In the genomic region with DNA sequence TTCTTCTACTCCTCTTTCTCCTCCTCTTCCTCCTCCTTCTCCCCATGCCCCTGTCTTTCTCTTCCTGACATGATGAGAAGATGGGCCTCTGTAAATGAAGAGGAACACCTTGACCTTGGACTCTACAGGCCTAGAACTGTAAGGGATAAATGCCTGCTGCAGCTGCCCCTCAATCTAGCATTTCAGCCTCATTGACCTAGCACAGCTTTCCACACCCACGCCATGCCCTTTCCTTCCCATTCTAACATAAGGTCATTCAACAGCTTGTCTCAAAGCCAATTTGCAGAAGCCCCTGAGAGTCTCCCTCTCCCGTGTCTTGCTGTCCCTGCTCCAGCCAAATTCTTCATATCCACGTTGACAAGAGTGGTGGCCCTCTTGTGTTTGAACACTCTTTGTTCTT, we compare ENCODE assay signal across 23 mouse cellular contexts.
"Had no signal": no experiment of that assay in that cellular context is flagged by ENCODE, and none has a peak within 500 bp of the region (broad histone marks: within the 10 kb centered on the region; RNA-seq: fewer than 3 reads in every experiment).

No protein-coding gene starts in this region.

- H3K4me3 ChIP-seq: heart, embryonic 13.5 days; heart, embryonic 15.5 days; hindbrain, embryonic 13.5 days; hindbrain, embryonic 15.5 days; limb, embryonic 13.5 days; limb, embryonic 15.5 days; liver, embryonic 12.5 days had no signal

- H3K9me3 ChIP-seq: heart, embryonic 13.5 days; heart, embryonic 15.5 days; hindbrain, embryonic 13.5 days; hindbrain, embryonic 15.5 days; limb, embryonic 13.5 days; limb, embryonic 15.5 days; liver, embryonic 12.5 days had no signal

- H3K9ac ChIP-seq: heart, embryonic 13.5 days; heart, embryonic 15.5 days; hindbrain, embryonic 13.5 days; hindbrain, embryonic 15.5 days; limb, embryonic 13.5 days; limb, embryonic 15.5 days; liver, embryonic 12.5 days; liver, embryonic 14.5 days had no signal

- H3K27ac ChIP-seq: heart, embryonic 13.5 days; heart, embryonic 15.5 days; hindbrain, embryonic 13.5 days; hindbrain, embryonic 15.5 days; hindbrain, postnatal 0 days; limb, embryonic 13.5 days; limb, embryonic 15.5 days; liver, embryonic 12.5 days; liver, embryonic 14.5 days had no signal

- H3K36me3 ChIP-seq: heart, embryonic 13.5 days; heart, embryonic 15.5 days; hindbrain, embryonic 13.5 days; hindbrain, embryonic 15.5 days; limb, embryonic 13.5 days; limb, embryonic 15.5 days; liver, embryonic 12.5 days had no signal

- ATAC-seq: hindbrain, postnatal 0 days; intestine, postnatal 0 days; liver, embryonic 12.5 days had no signal

- H3K4me1 ChIP-seq: heart, embryonic 13.5 days; heart, embryonic 15.5 days; hindbrain, embryonic 13.5 days; hindbrain, embryonic 15.5 days; limb, embryonic 13.5 days; limb, embryonic 15.5 days; liver, embryonic 12.5 days had no signal

- DNase-seq: gastrocnemius, postnatal 14 days; gastrocnemius, postnatal 36 days; heart, adult 18-20 months; heart, postnatal 14 days; heart, postnatal 36 days; kidney, adult 18-20 months; kidney, adult 8-10 months; kidney, postnatal 14 days; kidney, postnatal 36 days; layer of hippocampus, adult 9-11 months; layer of hippocampus, postnatal 36 days; left cerebral cortex, postnatal 4 days had no signal

- H3K4me2 ChIP-seq: heart, embryonic 11.5 days; heart, embryonic 13.5 days; heart, embryonic 15.5 days; hindbrain, embryonic 13.5 days; hindbrain, embryonic 15.5 days; limb, embryonic 13.5 days; limb, embryonic 15.5 days; liver, embryonic 12.5 days had no signal

- H3K27me3 ChIP-seq: heart, embryonic 13.5 days; heart, embryonic 15.5 days; hindbrain, embryonic 13.5 days; hindbrain, embryonic 15.5 days; limb, embryonic 13.5 days; limb, embryonic 15.5 days; liver, embryonic 12.5 days had no signal
